Mouse (Mus musculus) telencephalon, adult 2 months (tissue): ENCODE measurements around the gene Zbtb44.
A peak's percentile ranks its signal among the peaks of the same experiment; 100 is the strongest.

Experiments used
- DNase-seq: peaks from one replicate; pipeline ENCODE4 v3.0.0-alpha.2; 2011; ENCODE audit warnings: low read depth, low spot score

The Zbtb44 gene

DNA sequence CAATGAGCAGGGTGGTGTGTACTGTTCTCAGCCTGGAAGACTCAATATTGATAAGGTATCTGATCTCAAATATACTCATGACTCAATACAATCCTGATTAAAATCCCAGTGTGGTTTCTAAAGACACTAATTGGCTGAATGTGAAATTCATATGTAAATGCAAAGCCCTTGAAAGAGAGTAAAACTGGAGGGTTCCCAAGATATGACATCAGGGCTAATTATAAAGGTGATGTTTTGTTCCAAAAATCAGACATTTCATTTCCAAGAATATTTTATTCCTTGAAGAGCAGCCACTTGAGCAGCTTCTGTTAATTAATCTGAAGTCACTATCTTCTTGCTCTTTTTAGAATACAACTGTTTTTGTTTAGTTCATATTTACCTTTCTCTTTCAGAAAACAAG, 85.1 kb downstream of the Zbtb44 start:
- DNase-seq: peak; percentile 34

DNA sequence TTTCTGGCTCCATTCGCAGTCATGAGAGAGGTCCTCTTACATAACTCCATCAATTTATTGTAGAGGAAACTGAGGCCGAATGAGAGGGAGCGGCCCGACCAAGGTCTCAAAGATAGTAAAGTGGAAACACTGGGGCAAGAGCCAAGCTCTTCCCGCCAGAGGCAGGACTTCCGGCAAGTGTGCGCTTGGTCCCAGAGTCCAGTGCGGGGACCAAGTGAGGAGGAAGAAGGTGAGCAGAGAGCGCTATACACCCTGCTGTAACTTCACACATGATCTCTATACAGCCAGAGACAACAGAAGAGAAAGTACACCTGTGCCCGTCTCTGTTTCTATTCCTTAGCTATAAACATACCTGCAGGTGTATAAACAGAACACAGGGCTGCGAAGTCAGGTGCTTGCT, 86.6 kb downstream of the Zbtb44 start:
- DNase-seq: no peak

DNA sequence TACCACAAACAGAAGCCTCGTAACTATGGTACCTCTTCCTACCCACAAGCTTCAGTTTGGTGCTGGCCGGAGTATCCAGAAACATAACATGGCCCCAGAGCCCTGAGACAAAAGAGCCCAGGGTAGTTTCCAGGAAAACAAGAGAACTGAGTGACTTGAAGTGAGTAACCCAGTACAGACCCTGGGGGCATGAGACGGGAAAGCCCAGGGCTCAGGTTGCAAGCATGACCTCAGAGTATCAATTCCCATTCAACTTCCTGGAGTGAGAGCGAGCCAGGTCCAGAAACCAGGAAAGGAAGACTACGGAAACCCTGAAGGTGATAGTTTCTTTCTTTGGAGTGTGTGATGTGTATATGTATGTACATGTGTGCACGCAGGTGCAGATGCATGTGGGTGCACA, 87.0 kb downstream of the Zbtb44 start:
- DNase-seq: no peak

DNA sequence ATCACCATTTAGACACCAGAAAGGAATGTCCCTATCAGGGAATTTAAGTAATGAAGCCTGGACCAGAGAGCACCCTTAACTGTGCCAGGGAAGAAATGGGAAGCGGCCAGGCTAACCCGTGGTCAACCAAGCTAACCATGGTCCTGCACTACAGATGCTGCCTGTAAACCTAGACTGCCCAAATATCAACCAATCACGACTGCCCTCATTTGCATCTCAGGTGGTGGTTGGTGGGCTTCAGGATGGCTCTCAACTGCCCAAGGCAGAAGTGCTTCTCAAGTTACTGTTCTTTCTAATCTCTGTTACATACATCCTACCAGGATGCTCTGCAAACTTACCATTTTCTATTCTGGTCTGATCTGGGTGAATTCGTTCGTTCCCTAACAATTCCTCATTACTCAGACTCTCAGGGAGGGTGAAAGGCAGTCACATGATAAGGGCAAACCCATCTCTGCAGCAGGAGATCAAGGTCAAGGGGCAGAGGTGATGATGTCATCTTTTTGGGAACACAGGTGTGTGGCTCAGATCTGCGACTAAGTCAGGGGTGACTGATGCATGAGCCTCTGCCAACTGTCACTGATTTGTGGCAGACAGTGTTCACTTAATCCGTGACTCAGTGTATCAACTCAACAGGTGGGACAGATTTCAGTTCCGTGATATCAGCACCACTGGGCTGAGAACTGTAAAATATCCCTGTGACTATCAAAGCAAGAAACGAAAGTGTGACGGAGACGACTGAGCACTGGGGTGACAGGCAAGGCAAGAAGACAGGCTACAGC, 88.3 kb downstream of the Zbtb44 start:
- DNase-seq: no peak

DNA sequence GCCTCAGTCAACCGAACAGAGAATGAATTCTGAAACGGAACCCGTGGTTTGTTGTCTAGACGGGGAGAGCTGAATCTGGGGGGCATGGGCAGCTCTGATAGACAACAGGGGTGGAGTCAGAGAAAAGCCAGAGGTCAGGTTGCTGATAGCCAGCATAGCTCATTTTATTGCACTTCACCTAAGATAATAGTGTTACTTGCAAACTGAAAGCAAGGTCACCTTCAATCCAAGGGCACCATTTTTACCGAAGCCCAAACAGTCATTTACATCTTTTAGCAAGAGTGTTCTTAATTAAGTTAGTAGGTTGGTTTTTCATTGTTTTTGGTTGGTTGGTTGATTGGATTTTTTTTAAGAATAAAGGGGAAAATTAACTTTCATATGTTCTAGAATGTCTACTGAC, 89.0 kb downstream of the Zbtb44 start:
- no peak for DNase-seq

DNA sequence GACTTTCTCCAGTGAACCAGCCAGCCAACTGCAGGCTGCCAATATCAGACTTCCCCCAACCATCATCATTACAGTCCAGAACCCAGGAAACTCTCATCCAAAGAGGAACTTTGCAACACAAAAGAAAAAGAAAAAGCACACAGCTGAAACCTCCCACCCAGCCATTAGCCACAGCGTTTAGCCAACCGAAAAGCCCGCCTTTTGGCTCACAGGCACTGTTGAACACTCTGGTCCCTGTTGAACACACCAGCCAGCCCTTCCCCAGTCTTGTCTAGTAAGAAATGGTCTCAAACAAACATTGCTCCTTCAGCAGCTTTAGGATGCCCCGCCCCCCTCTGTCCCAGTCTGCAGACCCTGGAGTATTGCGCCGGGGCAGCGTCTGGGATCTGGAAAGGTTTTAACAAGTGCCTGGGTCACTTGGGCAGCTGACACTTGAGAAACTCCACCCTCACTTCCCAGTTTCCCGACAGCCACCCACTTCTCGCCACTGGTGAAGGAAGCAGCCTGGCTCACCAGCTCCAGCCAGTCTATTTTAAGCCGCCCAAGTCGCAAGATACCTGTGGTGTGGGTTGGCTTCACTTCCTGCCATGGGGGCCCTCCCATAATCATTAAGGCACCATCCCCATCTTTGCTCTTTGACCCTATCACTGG, 89.6 kb downstream of the Zbtb44 start:
- DNase-seq: no peak

DNA sequence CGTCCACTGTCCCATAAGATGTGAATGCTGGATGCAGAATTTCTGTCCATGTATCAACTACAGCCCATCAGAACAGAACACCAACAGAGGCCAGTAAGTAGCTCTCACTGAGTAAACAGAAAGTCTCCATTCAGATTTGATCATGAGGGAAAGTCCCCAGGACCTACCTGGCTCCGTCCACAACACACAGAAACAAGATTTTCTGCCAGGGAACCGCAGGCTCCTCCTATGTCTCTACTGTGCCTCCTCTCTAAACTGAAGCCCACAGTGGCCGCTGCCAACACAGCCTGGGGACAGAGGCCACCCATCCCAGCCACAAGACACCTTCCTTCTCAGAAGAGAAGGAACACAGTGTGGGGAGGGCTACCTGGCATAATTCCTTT, 90.1 kb downstream of the Zbtb44 start:
- DNase-seq: no peak

DNA sequence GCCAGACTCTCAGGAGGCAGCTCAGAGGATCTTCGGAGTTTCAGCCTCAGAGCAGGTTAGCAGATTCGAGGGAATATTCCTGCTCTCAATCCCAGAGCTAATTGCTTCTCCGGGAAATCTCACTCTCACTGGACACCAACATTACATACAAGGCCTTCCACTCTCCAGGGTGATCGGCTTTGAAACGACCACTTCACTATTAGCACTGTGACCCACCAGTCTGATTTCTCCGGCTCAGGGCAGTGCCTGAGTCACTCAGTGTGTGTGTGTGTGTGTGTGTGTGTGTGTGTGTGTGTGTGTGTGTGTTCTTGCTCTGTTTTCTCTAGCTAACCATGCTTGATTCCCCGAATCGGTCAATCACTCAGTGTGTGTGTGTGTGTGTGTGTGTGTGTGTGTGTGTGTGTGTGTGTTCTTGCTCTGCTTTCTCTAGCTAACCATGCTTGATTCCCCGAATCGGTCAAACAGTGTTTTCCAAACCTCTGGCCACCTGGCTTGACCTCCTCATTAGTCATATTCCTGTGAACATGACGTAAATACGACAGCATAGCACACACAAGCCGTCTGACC, 92.1 kb downstream of the Zbtb44 start:
- DNase-seq: no peak
